Mouse (Mus musculus): Measurements from ENCODE around the gene Sike1. TPM values are rescaled to one million over a fixed set of nuclear protein-coding genes. Genes with fewer than 3 reads are reported as not detected.

Sike1 gene
- polyA plus RNA-seq, 1 experiment from 2014 or later, result 61.7 TPM

- Histone ChIP-seq H3K27me3 (no peaks in the 10 kb centered on the region), H3K9ac (no peak overlapping the region), H3K9me3 (no peaks in the 10 kb centered on the region), H3K36me3 (peaks cover 46% of the 10 kb centered on the region), H3K4me3 (no peak overlapping the region), H3K4me1 (replicated peaks) (no peaks in the 10 kb centered on the region), H3K4me2 (no peak overlapping the region), H3K27ac (replicated peaks) (no peak overlapping the region)
- ATAC-seq (ENCODE audit: low FRiP score, low read depth), result no peak
- 95% methylated on average over 1 of the region's 1 CpGs for WGBS
These were observed 45.4 kb downstream of the Sike1 start for GRCm38 (mm10) chr3:103040861-103041379.

- ATAC-seq (ENCODE audit: low FRiP score, low read depth), result no peak
These were observed 60.6 kb downstream of the Sike1 start for GRCm38 (mm10) chr3:103056016-103056595.

GRCm38 (mm10) chr3:103057752-103058151, 62.2 kb downstream of the Sike1 start:
- Histone ChIP-seq H3K27ac (replicated peaks) (peak overlapping the region; percentile 94), H3K9ac (peak overlapping the region; percentile 25), H3K36me3 (peaks cover 65% of the 10 kb centered on the region), H3K4me1 (replicated peaks) (peaks cover 15% of the 10 kb centered on the region), H3K9me3 (no peaks in the 10 kb centered on the region), H3K4me2 (peak overlapping the region; percentile 77), H3K27me3 (no peaks in the 10 kb centered on the region), H3K4me3 (peak overlapping the region; percentile 84)
- ATAC-seq (ENCODE audit: low FRiP score, low read depth), result peak; percentile 72
- WGBS, result 1% methylated on average over 10 of the region's 10 CpGs

More at GRCm38 (mm10) chr3:103056016-103056595, 60.6 kb downstream of the Sike1 start:
- H3K27ac ChIP-seq (replicated peaks), result no peak overlapping the region
- H3K9ac ChIP-seq, result no peak overlapping the region
- H3K4me2 ChIP-seq, result no peak overlapping the region
- H3K9me3 ChIP-seq, result no peaks in the 10 kb centered on the region
- peaks cover 15% of the 10 kb centered on the region for H3K4me1 ChIP-seq (replicated peaks)
- no peaks in the 10 kb centered on the region for H3K27me3 ChIP-seq
- peaks cover 65% of the 10 kb centered on the region for H3K36me3 ChIP-seq
- no peak overlapping the region for H3K4me3 ChIP-seq
- WGBS, result 91% methylated on average over 5 of the region's 5 CpGs

Other genes starting within 250 kb of the Sike1 start
- 0.13 and 0.64 TPM in 2 replicates for gene Tshb, start 213.0 kb upstream of the Sike1 start, polyA plus RNA-seq (2015; fragmentation: Nextera tagmentation; extraction: Ambion mirVana)
- not detected in 2 replicates for gene Sycp1, start 59.6 kb upstream of the Sike1 start, polyA plus RNA-seq (2015; fragmentation: Nextera tagmentation; extraction: Ambion mirVana)
- not detected in 2 replicates for gene Nr1h5, start 31.6 kb upstream of the Sike1 start, polyA plus RNA-seq (2015; fragmentation: Nextera tagmentation; extraction: Ambion mirVana)
- gene Csde1, start 24.7 kb downstream of the Sike1 start, polyA plus RNA-seq (2015; fragmentation: Nextera tagmentation; extraction: Ambion mirVana), result 314 and 316 TPM in 2 replicates
- gene Nras, start 62.6 kb downstream of the Sike1 start, polyA plus RNA-seq (2015; fragmentation: Nextera tagmentation; extraction: Ambion mirVana), result 91.3 and 94.6 TPM in 2 replicates
- gene Ampd1, start 78.3 kb downstream of the Sike1 start, polyA plus RNA-seq (2015; fragmentation: Nextera tagmentation; extraction: Ambion mirVana), result not detected in 2 replicates
- 1.2 and 1.3 TPM in 2 replicates for gene Dennd2c, start 106.9 kb downstream of the Sike1 start, polyA plus RNA-seq (2015; fragmentation: Nextera tagmentation; extraction: Ambion mirVana)
- 202 and 203 TPM in 2 replicates for gene Bcas2, start 175.9 kb downstream of the Sike1 start, polyA plus RNA-seq (2015; fragmentation: Nextera tagmentation; extraction: Ambion mirVana)

Measured in hindbrain, embryonic 15.5 days (tissue).